Mouse (Mus musculus) stomach, embryonic 15.5 days (tissue): ENCODE measurements at regions not wholly inside any gene's neighbourhood (a gene's known extent, or its start where the extent isn't known, plus 50 kb on each side); places are given as distances from the start of the nearest gene placed in this dataset.

Experiments
- ATAC-seq: fragments of 200-750 bp; cut with Nextera tagmentation; 2 replicates; pipeline ENCODE4 v1.8.0; 2017; ENCODE audit warnings: low read depth, moderate number of reproducible peaks, moderate TSS enrichment; ENCODE audit not compliant: insufficient read depth, low FRiP score
- H3K27ac ChIP-seq: fragments of 300-500 bp; sonication (generic); 2 replicates; pipeline ENCODE4 v1.5.1; 2015; ENCODE audit warnings: mild to moderate bottlenecking, inconsistent platforms
- H3K27me3 ChIP-seq: fragments of 300-500 bp; sonication (generic); replicated peaks from 2 replicates; pipeline ENCODE4 v1.6.1; 2015; ENCODE audit warnings: inconsistent platforms
- H3K36me3 ChIP-seq: fragments of 300-500 bp; sonication (generic); 2 replicates; pipeline ENCODE4 v1.6.1; 2015; ENCODE audit warnings: inconsistent platforms
- H3K4me1 ChIP-seq: fragments of 300-500 bp; sonication (generic); 2 replicates; pipeline ENCODE4 v1.6.1; 2015; ENCODE audit warnings: inconsistent platforms
- H3K4me2 ChIP-seq: fragments of 300-500 bp; sonication (generic); 2 replicates; pipeline ENCODE4 v1.6.1; 2015; ENCODE audit warnings: mild to moderate bottlenecking, inconsistent platforms
- H3K4me3 ChIP-seq: fragments of 300-500 bp; sonication (generic); replicated peaks from 2 replicates; pipeline ENCODE4 v1.5.1; 2015; ENCODE audit warnings: inconsistent platforms
- H3K9ac ChIP-seq: fragments of 300-500 bp; sonication (generic); 2 replicates; pipeline ENCODE4 v1.6.1; 2015; ENCODE audit warnings: inconsistent platforms
- H3K9me3 ChIP-seq: fragments of 300-500 bp; sonication (generic); 2 replicates; pipeline ENCODE4 v1.6.1; 2016; ENCODE audit warnings: inconsistent platforms
- WGBS: fragments of 180-500 bp; shearing (Covaris S2); methylation state at CpG from one replicate; pipeline ENCODE4 v1.1.7; 2015; 5-methylcytosine and 5-hydroxymethylcytosine counted together

GRCm38 (mm10) chrX:166773408-166773854 lies 187.9 kb upstream of the Egfl6 start:
- H3K9me3 ChIP-seq: no peaks in the 10 kb centered on the region
- WGBS: 19% methylated on average over 6 of the region's 6 CpGs
- ATAC-seq: no peak

GRCm38 (mm10) chrX:166766991-166767390 lies 181.5 kb upstream of the Egfl6 start:
- no peaks in the 10 kb centered on the region for H3K36me3 ChIP-seq
- no peak for ATAC-seq
- H3K27me3 ChIP-seq: no peaks in the 10 kb centered on the region
- H3K4me3 ChIP-seq: no peak overlapping the region
- no peak overlapping the region for H3K4me2 ChIP-seq
- WGBS: 82% methylated on average over 6 of the region's 6 CpGs
- H3K4me1 ChIP-seq: no peaks in the 10 kb centered on the region
- H3K27ac ChIP-seq: no peak overlapping the region
- H3K9ac ChIP-seq: no peak overlapping the region
- no peaks in the 10 kb centered on the region for H3K9me3 ChIP-seq

More at GRCm38 (mm10) chrX:166773408-166773854, 187.9 kb upstream of the Egfl6 start:
- H3K4me3 ChIP-seq: no peak overlapping the region
- H3K9ac ChIP-seq: no peak overlapping the region
- H3K4me1 ChIP-seq: no peaks in the 10 kb centered on the region
- no peaks in the 10 kb centered on the region for H3K36me3 ChIP-seq
- no peak overlapping the region for H3K4me2 ChIP-seq
- no peak overlapping the region for H3K27ac ChIP-seq
- 0 out of 2 replicates have a peak, but pooled peaks cover 3% of the 10 kb centered on the region for H3K27me3 ChIP-seq

GRCm38 (mm10) chrX:166765647-166766046 lies 180.1 kb upstream of the Egfl6 start:
- Histone ChIP-seq H3K4me2 (no peak overlapping the region), H3K9me3 (no peaks in the 10 kb centered on the region), H3K27me3 (no peaks in the 10 kb centered on the region), H3K4me3 (no peak overlapping the region), H3K4me1 (no peaks in the 10 kb centered on the region), H3K27ac (no peak overlapping the region), H3K9ac (no peak overlapping the region), H3K36me3 (no peaks in the 10 kb centered on the region)
- WGBS: 74% methylated on average over 2 of the region's 2 CpGs
- ATAC-seq: no peak

GRCm38 (mm10) chrX:166762098-166762497 lies 176.6 kb upstream of the Egfl6 start:
- ATAC-seq: no peak
- Histone ChIP-seq H3K4me2 (no peak overlapping the region), H3K4me3 (no peak overlapping the region), H3K27ac (no peak overlapping the region), H3K27me3 (no peaks in the 10 kb centered on the region), H3K9ac (no peak overlapping the region), H3K4me1 (no peaks in the 10 kb centered on the region), H3K9me3 (no peaks in the 10 kb centered on the region), H3K36me3 (no peaks in the 10 kb centered on the region)
- 83% methylated on average over 2 of the region's 2 CpGs for WGBS

- no peaks in the 10 kb centered on the region for H3K9me3 ChIP-seq
- 65% methylated on average over 1 of the region's 1 CpGs for WGBS
- H3K4me3 ChIP-seq: no peak overlapping the region
- H3K27ac ChIP-seq: no peak overlapping the region
- no peaks in the 10 kb centered on the region for H3K4me1 ChIP-seq
- H3K27me3 ChIP-seq: no peaks in the 10 kb centered on the region
- no peak overlapping the region for H3K9ac ChIP-seq
- no peaks in the 10 kb centered on the region for H3K36me3 ChIP-seq
- no peak overlapping the region for H3K4me2 ChIP-seq
- no peak for ATAC-seq
Measured at GRCm38 (mm10) chrX:166757152-166757551, 171.6 kb upstream of the Egfl6 start.

- Histone ChIP-seq H3K9me3 (no peaks in the 10 kb centered on the region), H3K27ac (no peak overlapping the region), H3K9ac (no peak overlapping the region), H3K4me1 (no peaks in the 10 kb centered on the region), H3K4me2 (no peak overlapping the region), H3K27me3 (no peaks in the 10 kb centered on the region), H3K4me3 (no peak overlapping the region), H3K36me3 (no peaks in the 10 kb centered on the region)
- ATAC-seq: no peak
- 58% methylated on average over 3 of the region's 3 CpGs for WGBS
Measured at GRCm38 (mm10) chrX:166754967-166755654, 169.6 kb upstream of the Egfl6 start.

GRCm38 (mm10) chrX:166749055-166749679 lies 163.6 kb upstream of the Egfl6 start:
- Histone ChIP-seq H3K4me2 (no peak overlapping the region), H3K4me1 (no peaks in the 10 kb centered on the region), H3K9ac (no peak overlapping the region), H3K27ac (no peak overlapping the region), H3K27me3 (no peaks in the 10 kb centered on the region), H3K36me3 (no peaks in the 10 kb centered on the region), H3K4me3 (no peak overlapping the region), H3K9me3 (no peaks in the 10 kb centered on the region)
- 90% methylated on average over 8 of the region's 8 CpGs for WGBS
- ATAC-seq: no peak

GRCm38 (mm10) chrX:166731354-166731753 lies 145.8 kb upstream of the Egfl6 start:
- WGBS: 57% methylated on average over 2 of the region's 2 CpGs
- ATAC-seq: no peak
- H3K27me3 ChIP-seq: no peaks in the 10 kb centered on the region
- no peak overlapping the region for H3K4me2 ChIP-seq
- H3K36me3 ChIP-seq: no peaks in the 10 kb centered on the region
- no peaks in the 10 kb centered on the region for H3K4me1 ChIP-seq
- no peak overlapping the region for H3K4me3 ChIP-seq
- no peaks in the 10 kb centered on the region for H3K9me3 ChIP-seq
- no peak overlapping the region for H3K9ac ChIP-seq
- no peak overlapping the region for H3K27ac ChIP-seq

- H3K36me3 ChIP-seq: no peaks in the 10 kb centered on the region
- H3K4me1 ChIP-seq: no peaks in the 10 kb centered on the region
- no peak overlapping the region for H3K4me2 ChIP-seq
- no peak overlapping the region for H3K27ac ChIP-seq
- no peak for ATAC-seq
- WGBS: 87% methylated on average over 2 of the region's 2 CpGs
- H3K4me3 ChIP-seq: no peak overlapping the region
- H3K9ac ChIP-seq: no peak overlapping the region
- no peaks in the 10 kb centered on the region for H3K9me3 ChIP-seq
- no peaks in the 10 kb centered on the region for H3K27me3 ChIP-seq
Measured at GRCm38 (mm10) chrX:166728622-166728928, 143.1 kb upstream of the Egfl6 start.

- H3K4me3 ChIP-seq: no peak overlapping the region
- WGBS: 45% methylated on average over 7 of the region's 7 CpGs
- H3K36me3 ChIP-seq: no peaks in the 10 kb centered on the region
- H3K4me1 ChIP-seq: no peaks in the 10 kb centered on the region
- no peak overlapping the region for H3K27ac ChIP-seq
- no peak for ATAC-seq
- H3K4me2 ChIP-seq: no peak overlapping the region
- no peaks in the 10 kb centered on the region for H3K27me3 ChIP-seq
- no peaks in the 10 kb centered on the region for H3K9me3 ChIP-seq
- no peak overlapping the region for H3K9ac ChIP-seq
Measured at GRCm38 (mm10) chrX:166727823-166728621, 142.5 kb upstream of the Egfl6 start.

GRCm38 (mm10) chrX:166725761-166726503 lies 140.4 kb upstream of the Egfl6 start:
- 63% methylated on average over 6 of the region's 6 CpGs for WGBS
- Histone ChIP-seq H3K4me3 (no peak overlapping the region), H3K27ac (no peak overlapping the region), H3K36me3 (no peaks in the 10 kb centered on the region), H3K9ac (no peak overlapping the region), H3K27me3 (no peaks in the 10 kb centered on the region), H3K4me1 (no peaks in the 10 kb centered on the region), H3K4me2 (no peak overlapping the region), H3K9me3 (no peaks in the 10 kb centered on the region)
- ATAC-seq: no peak

- Histone ChIP-seq H3K4me1 (no peaks in the 10 kb centered on the region), H3K9me3 (no peaks in the 10 kb centered on the region), H3K36me3 (no peaks in the 10 kb centered on the region), H3K27me3 (no peaks in the 10 kb centered on the region), H3K9ac (no peak overlapping the region), H3K4me3 (no peak overlapping the region), H3K4me2 (no peak overlapping the region), H3K27ac (no peak overlapping the region)
- no peak for ATAC-seq
Measured at GRCm38 (mm10) chrX:166718075-166718474, 132.6 kb upstream of the Egfl6 start.
